Mouse (Mus musculus) bone marrow macrophage, adult 2 months (primary cell): ENCODE data around the gene Mapk8.

Experiments used
- CTCF ChIP-seq: IDR thresholded peaks from 2 replicates; pipeline ENCODE4 v1.5.1; 2012; ENCODE audit warnings: low read depth, mild to moderate bottlenecking, low read length, moderate library complexity
- POLR2A ChIP-seq: IDR thresholded peaks from 2 replicates; pipeline ENCODE4 v1.6.1; 2012; ENCODE audit warnings: mild to moderate bottlenecking, low read depth, low read length, borderline replicate concordance

GRCm38 (mm10) chr14:33357600-33358368 lies 89.2 kb downstream of the Mapk8 start:
- TF ChIP-seq CTCF (no peak), POLR2A (no peak)
